Mouse (Mus musculus): ENCODE measurements at regions not wholly inside any gene's neighbourhood (a gene's known extent, or its start where the extent isn't known, plus 50 kb on each side); places are given as distances from the start of the nearest gene placed in this dataset.

GRCm38 (mm10) chr12:35649772-35650171, 114.9 kb upstream of the Ahr start:
- intact Hi-C loops (cut with DNase I) = no loop called here
- no peak for DNase-seq

- no peak for DNase-seq
- intact Hi-C loops (cut with DNase I) = no loop called here
Measured at GRCm38 (mm10) chr12:35642473-35642872, 107.6 kb upstream of the Ahr start.

GRCm38 (mm10) chr12:35641741-35642140, 106.9 kb upstream of the Ahr start:
- intact Hi-C loops (cut with DNase I) = no loop called here
- no peak for DNase-seq

GRCm38 (mm10) chr12:35640911-35641345, 106.1 kb upstream of the Ahr start:
- DNase-seq = no peak
- intact Hi-C loops (cut with DNase I) = no loop called here

GRCm38 (mm10) chr12:35623484-35623883, 88.6 kb upstream of the Ahr start:
- intact Hi-C loops (cut with DNase I) = no loop called here
- no peak for DNase-seq

GRCm38 (mm10) chr12:35614885-35615284, 80.0 kb upstream of the Ahr start:
- no peak for DNase-seq
- intact Hi-C loops (cut with DNase I) = no loop called here

GRCm38 (mm10) chr12:35607652-35608051, 72.8 kb upstream of the Ahr start:
- no peak for DNase-seq
- intact Hi-C loops (cut with DNase I) = no loop called here

GRCm38 (mm10) chr12:35603742-35604141, 68.9 kb upstream of the Ahr start:
- intact Hi-C loops (cut with DNase I) = no loop called here
- DNase-seq = no peak

GRCm38 (mm10) chr12:35602589-35602988, 67.8 kb upstream of the Ahr start:
- no peak for DNase-seq
- intact Hi-C loops (cut with DNase I) = no loop called here

GRCm38 (mm10) chr12:35598298-35598697, 63.5 kb upstream of the Ahr start:
- intact Hi-C loops (cut with DNase I) = no loop called here
- no peak for DNase-seq

GRCm38 (mm10) chr12:35592866-35593265, 58.0 kb upstream of the Ahr start:
- intact Hi-C loops (cut with DNase I) = no loop called here
- DNase-seq = no peak

All from left cerebral cortex, postnatal 4 days (tissue).